Mouse (Mus musculus) lung, postnatal 0 days (tissue): ENCODE measurements around the gene Dyrk3.

Experiments
- CTCF ChIP-seq: IDR thresholded peaks from 2 replicates; pipeline ENCODE4 v1.5.1; 2016; ENCODE audit warnings: antibody characterized with exemption, mild to moderate bottlenecking
- EP300 ChIP-seq: IDR thresholded peaks from 2 replicates; pipeline ENCODE4 v1.6.1; 2016; ENCODE audit warnings: antibody characterized with exemption, mild to moderate bottlenecking, control low read depth

DNA sequence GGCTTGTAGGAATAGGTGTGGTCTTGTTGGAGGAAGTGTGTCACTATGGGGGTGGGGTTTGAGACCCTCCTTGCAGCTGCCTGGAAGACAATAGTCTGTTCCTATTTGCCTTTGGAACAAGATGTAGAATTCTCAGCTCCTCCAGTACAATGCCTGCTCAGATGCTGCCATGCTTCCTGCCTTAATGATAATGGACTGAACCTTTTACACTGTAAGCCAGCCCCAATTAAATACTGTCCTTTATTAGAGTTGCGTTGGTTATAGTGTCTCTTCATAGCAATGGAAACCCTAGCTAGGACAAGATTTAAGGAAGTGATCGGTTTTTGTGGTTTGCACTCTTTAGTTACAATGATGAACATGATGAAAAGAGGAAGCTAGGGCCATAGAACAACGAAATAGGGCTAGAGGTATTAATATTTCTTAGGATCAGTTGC is 8.1 kb upstream of the Dyrk3 start:
- TF ChIP-seq CTCF (no peak), EP300 (no peak)
